Mouse (Mus musculus) midbrain, embryonic 14.5 days (tissue): ENCODE data around the gene Olfr578. TPM values are rescaled to one million over a fixed set of nuclear protein-coding genes. Genes with fewer than 3 reads are reported as not detected.

Experiments
- ATAC-seq: fragments of 200-750 bp; cut with Nextera tagmentation; 2 replicates; pipeline ENCODE4 v1.8.0; 2017; ENCODE audit warnings: moderate number of reproducible peaks, moderate library complexity; ENCODE audit not compliant: low FRiP score, low TSS enrichment
- DNase-seq: peaks from one replicate; pipeline ENCODE4 v3.0.0-alpha.2; 2015
- H3K27ac ChIP-seq: fragments of 300-500 bp; sonication (generic); replicated peaks from 2 replicates; pipeline ENCODE4 v1.5.1; 2014; ENCODE audit warnings: mild to moderate bottlenecking, low read depth, low read length, moderate library complexity
- H3K27me3 ChIP-seq: fragments of 300-500 bp; sonication (generic); 2 replicates; pipeline ENCODE4 v1.6.1; 2014; ENCODE audit warnings: low read length, control low read depth, mixed read lengths; ENCODE audit not compliant: control insufficient read depth, insufficient read depth
- H3K36me3 ChIP-seq: fragments of 300-500 bp; sonication (generic); 2 replicates; pipeline ENCODE4 v1.6.1; 2014; ENCODE audit warnings: low read length, control low read depth; ENCODE audit not compliant: control insufficient read depth, insufficient read depth
- H3K4me1 ChIP-seq: fragments of 300-500 bp; sonication (generic); 2 replicates; pipeline ENCODE4 v1.6.1; 2014; ENCODE audit warnings: mild to moderate bottlenecking, antibody characterized with exemption, low read length, control low read depth; ENCODE audit not compliant: control insufficient read depth, insufficient read depth
- H3K4me2 ChIP-seq: fragments of 300-500 bp; sonication (generic); 2 replicates; pipeline ENCODE4 v1.6.1; 2014; ENCODE audit warnings: mild to moderate bottlenecking, low read length, moderate library complexity
- H3K4me3 ChIP-seq: fragments of 300-500 bp; sonication (generic); replicated peaks from 2 replicates; pipeline ENCODE4 v1.5.1; 2014; ENCODE audit warnings: low read depth, low read length
- H3K9ac ChIP-seq: fragments of 300-500 bp; sonication (generic); replicated peaks from 2 replicates; pipeline ENCODE4 v1.6.1; 2014; ENCODE audit warnings: mild to moderate bottlenecking, low read length, moderate library complexity
- H3K9me3 ChIP-seq: fragments of 300-500 bp; sonication (generic); 2 replicates; pipeline ENCODE4 v1.6.1; 2016; ENCODE audit warnings: low read length, control low read depth, mixed read lengths; ENCODE audit not compliant: control insufficient read depth
- WGBS: fragments of 180-500 bp; shearing (Covaris S2); extraction: QIAGEN DNeasy Blood & Tissue Kit; methylation state at CpG from one replicate; pipeline ENCODE4 v1.1.7; 2014; 5-methylcytosine and 5-hydroxymethylcytosine counted together
- polyA plus RNA-seq: library from polyadenylated mRNA; unstranded; fragments of >200 nt; fragmentation: Nextera tagmentation; extraction: Ambion mirVana; gene quantifications from 2 replicates; pipeline ENCODE4 v1.2.1, GENCODE M21; 2014

Olfr578 gene
- polyA plus RNA-seq, 1 experiment from 2014 or later: not detected

GRCm38 (mm10) chr7:102943417-102943816 lies 45.7 kb downstream of the Olfr578 start:
- Histone ChIP-seq H3K27ac (no peak overlapping the region), H3K36me3 (no peaks in the 10 kb centered on the region), H3K27me3 (no peaks in the 10 kb centered on the region), H3K4me1 (no peaks in the 10 kb centered on the region), H3K4me3 (no peak overlapping the region), H3K9me3 (no peaks in the 10 kb centered on the region), H3K4me2 (no peak overlapping the region), H3K9ac (no peak overlapping the region)
- no peak for ATAC-seq
- 94% methylated on average over 1 of the region's 1 CpGs for WGBS
- DNase-seq: no peak

GRCm38 (mm10) chr7:102942475-102942874 lies 46.6 kb downstream of the Olfr578 start, which contains the start of gene Olfr573-ps1:
Olfr573-ps1 (minus strand) TSS chr7:102942575.
- Histone ChIP-seq H3K4me2 (no peak within 1 kb of the TSS), H3K27me3 (no peaks in the 10 kb centered on the region), H3K9me3 (no peaks in the 10 kb centered on the region), H3K9ac (no peak within 1 kb of the TSS), H3K4me3 (no peak within 1 kb of the TSS), H3K36me3 (no peaks in the 10 kb centered on the region), H3K4me1 (no peaks in the 10 kb centered on the region), H3K27ac (no peak within 1 kb of the TSS)
- ATAC-seq (no peak), DNase-seq (no peak)
- WGBS: 96% methylated on average over 2 of the region's 2 CpGs

Other genes with a start within 250 kb of the Olfr578 start
- not detected in 2 replicates for gene Olfr560, start 230.0 kb downstream of the Olfr578 start, polyA plus RNA-seq
- not detected in 2 replicates for gene Olfr78, start 229.9 kb downstream of the Olfr578 start, polyA plus RNA-seq
- not detected in 2 replicates for gene Olfr561, start 218.1 kb downstream of the Olfr578 start, polyA plus RNA-seq
- gene Olfr564, start 185.8 kb downstream of the Olfr578 start, polyA plus RNA-seq: not detected in 2 replicates
- gene Olfr566, start 130.6 kb downstream of the Olfr578 start, polyA plus RNA-seq: not detected in 2 replicates
- gene Olfr568, start 112.2 kb downstream of the Olfr578 start, polyA plus RNA-seq: not detected in 2 replicates
- gene Olfr569, start 98.4 kb downstream of the Olfr578 start, polyA plus RNA-seq: not detected in 2 replicates
- not detected in 2 replicates for gene Olfr570, start 94.7 kb downstream of the Olfr578 start, polyA plus RNA-seq
- gene Olfr571, start 71.8 kb downstream of the Olfr578 start, polyA plus RNA-seq: not detected in 2 replicates
- not detected in 2 replicates for gene Olfr572, start 64.9 kb downstream of the Olfr578 start, polyA plus RNA-seq
- not detected in 2 replicates for gene Olfr573-ps1, start 46.7 kb downstream of the Olfr578 start, polyA plus RNA-seq
- not detected in 2 replicates for gene Olfr574, start 40.9 kb downstream of the Olfr578 start, polyA plus RNA-seq
- gene Olfr575, start 30.5 kb downstream of the Olfr578 start, polyA plus RNA-seq: not detected in 2 replicates
- not detected in 2 replicates for gene Olfr576, start 26.7 kb downstream of the Olfr578 start, polyA plus RNA-seq
- not detected in 2 replicates for gene Olfr577, start 13.4 kb downstream of the Olfr578 start, polyA plus RNA-seq
- not detected in 2 replicates for gene Olfr582, start 48.7 kb upstream of the Olfr578 start, polyA plus RNA-seq
- gene Olfr583, start 62.0 kb upstream of the Olfr578 start, polyA plus RNA-seq: not detected in 2 replicates
- not detected in 2 replicates for gene Olfr584, start 92.6 kb upstream of the Olfr578 start, polyA plus RNA-seq
- gene Olfr585, start 108.4 kb upstream of the Olfr578 start, polyA plus RNA-seq: not detected in 2 replicates
- not detected in 2 replicates for gene Olfr586, start 136.3 kb upstream of the Olfr578 start, polyA plus RNA-seq
- gene Olfr588-ps1, start 151.6 kb upstream of the Olfr578 start, polyA plus RNA-seq: not detected in 2 replicates
- gene Olfr589, start 167.0 kb upstream of the Olfr578 start, polyA plus RNA-seq: not detected in 2 replicates
- not detected in 2 replicates for gene Olfr591, start 189.0 kb upstream of the Olfr578 start, polyA plus RNA-seq
- gene Olfr592, start 195.5 kb upstream of the Olfr578 start, polyA plus RNA-seq: not detected in 2 replicates
- gene Olfr593, start 222.5 kb upstream of the Olfr578 start, polyA plus RNA-seq: not detected in 2 replicates
- gene Olfr594, start 227.7 kb upstream of the Olfr578 start, polyA plus RNA-seq: not detected in 2 replicates